Mouse (Mus musculus) layer of hippocampus, adult 8-10 months (tissue): Measurements from ENCODE around the gene Cib1. TPM values are rescaled to one million over a fixed set of nuclear protein-coding genes. Genes with fewer than 3 reads are reported as not detected.

Source experiments
- DNase-seq, 2 experiments: peaks; one replicate each; pipeline ENCODE4 v3.0.0; 2022; ENCODE audit warnings: low spot score in 2 of 2
- total RNA-seq, 4 experiments: library from RNA; stranded (reverse); gene quantifications; 2 replicates each; pipeline ENCODE4 v1.2.4; 2022

Gene Cib1
- total RNA-seq, 4 experiments from 2014 or later: 20.3 to 31.5 (median 25.9) TPM

DNA sequence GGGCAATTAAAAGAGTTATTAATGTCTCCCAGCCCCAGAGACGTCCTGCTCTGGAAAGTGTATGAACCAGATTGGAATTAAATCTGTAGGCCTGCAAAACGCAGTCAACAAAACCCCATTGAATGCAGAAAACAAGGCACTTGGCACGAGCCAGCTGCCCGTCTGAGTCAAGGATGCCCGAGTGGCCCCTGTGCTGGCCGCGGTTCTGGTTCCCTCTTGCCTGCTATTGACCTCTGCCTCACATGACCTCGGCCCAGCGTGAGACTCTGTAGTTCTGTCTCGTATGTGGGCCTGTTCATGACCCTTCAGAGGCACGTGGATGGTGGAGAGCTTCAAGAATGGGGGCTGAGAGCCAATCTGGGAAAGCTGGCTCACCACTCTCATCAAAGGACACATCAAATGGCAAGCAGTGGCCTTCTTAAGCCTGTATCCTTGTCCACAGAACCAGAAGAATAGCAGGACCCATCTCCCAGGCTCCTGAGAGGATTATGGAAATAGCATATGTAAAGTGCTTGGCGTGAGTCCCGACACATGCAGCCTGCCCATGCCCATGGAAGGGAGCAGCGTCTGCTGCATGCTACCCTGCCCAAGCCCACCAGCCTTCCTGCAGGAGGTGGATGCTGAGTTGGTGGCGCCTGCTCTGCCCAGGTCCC, 30.6 kb downstream of the Cib1 start:
- no peak for DNase-seq

DNA sequence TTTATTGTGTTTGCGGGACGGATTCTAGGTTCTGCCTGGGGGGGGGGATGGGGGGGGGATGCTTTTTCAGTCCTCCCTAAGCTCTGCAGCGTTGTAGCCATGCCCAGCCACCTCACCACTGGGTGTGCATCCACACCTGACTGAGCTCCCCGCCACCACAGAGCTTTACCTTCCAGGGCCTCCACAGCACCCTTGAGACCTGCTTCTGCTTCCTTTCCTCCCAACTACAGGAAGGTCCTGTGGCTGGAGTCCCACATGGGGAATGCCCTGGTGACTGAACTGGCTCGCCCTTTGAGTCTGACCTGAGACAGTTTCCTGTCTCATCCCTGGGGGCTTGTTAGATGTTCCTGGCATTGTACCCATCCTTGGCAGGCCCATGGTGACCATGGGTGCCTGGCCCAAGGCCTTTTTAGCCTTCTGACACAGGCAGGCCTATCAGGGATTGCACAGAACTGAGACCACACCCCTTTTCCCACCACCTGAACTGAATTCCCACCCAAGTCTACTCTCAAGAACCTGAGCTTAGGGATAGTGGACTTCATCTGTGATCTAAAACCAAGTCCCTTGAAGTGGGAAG, 31.6 kb downstream of the Cib1 start:
- DNase-seq: no peak

DNA sequence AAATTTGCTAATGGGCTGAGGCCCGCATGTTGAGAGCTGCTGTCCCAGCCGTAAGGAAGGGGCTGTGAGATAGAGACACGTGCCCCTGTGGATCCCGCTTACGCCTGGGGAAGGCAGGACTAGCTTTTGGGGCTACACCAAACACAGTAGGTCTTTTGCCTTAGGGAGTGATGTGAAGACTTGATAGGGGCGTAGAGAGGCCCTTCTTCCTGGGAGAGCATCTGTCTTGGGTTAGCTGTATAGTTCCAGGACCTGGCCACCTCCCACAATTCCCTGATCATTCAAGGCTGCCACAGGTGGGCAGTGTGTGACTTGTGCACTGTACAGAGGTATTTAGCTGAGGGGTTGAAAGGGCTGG, 32.0 kb downstream of the Cib1 start:
- no peak for DNase-seq

DNA sequence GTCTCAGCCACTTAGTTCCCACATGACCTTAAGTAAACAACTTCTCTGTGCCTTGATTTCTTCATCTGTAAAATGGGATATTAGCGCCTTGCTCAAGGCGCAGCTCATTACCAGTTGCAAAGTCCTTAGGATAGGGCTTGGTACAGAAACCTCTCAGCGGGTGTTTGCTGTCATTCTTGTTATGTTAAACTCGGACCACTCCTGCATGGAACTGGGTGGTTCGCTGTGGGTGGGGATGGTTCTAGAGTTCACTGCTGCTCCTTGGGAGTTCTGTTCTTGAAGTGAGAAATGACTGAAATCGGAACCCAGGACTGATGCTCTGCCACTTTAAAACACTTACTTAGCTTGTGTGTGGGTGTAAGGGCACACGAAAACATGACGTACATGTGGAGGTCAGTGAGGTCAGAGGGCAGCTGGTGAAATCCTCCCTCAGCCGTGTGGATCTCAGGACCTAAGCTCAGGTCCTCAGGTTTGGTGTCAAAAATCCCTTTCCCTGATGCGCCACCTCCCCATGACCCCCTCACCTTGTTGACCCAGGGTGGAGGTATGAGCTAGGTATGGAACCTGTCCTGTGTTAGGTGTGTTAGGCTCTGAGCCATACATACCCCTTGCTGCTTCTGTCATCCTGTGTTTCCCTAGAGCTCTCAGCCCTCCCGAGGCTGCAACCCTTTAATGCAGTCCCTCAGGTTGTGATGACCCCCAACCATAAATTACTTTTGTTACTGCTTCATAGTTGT, 32.6 kb downstream of the Cib1 start:
- no peak for DNase-seq

DNA sequence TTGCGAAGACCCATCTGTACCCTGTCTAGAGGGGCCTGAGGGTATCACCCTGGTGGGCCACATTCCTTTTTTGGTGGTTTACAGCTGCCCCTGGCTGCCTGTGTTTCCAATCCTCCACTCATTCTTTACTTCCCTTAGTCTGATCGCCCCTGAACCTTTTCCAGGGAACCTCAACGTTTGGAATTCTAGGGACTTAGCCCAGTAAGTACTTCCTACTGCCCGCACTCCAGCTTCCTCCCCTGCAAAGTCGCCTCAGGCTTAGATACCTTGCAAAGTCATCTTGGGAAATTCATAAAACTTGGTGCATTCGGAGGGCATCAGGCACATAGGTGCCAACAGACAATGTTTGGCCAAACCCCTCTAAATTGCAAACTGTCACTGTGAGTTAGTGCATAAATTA, 33.3 kb downstream of the Cib1 start:
- DNase-seq: no peak

DNA sequence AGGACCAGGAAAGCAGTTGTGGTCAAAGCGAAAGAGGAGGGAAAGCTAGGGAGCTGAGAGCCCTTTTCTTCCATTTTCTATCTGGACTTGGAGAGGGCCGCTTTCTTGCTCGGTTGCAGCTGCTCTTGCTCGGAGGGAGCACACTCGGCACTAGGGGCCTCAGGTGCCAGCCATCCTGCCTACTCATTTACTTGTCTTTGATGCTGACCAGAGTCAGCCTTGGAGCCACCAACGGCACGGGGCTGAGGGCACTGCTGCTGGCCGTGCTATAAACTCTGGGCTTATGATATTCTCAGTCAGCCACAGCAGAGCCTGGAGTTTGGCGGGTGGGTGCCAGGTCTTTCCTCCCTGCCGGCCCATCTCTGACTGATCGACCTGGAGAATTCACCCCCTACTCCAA, 33.8 kb downstream of the Cib1 start:
- no peak for DNase-seq

DNA sequence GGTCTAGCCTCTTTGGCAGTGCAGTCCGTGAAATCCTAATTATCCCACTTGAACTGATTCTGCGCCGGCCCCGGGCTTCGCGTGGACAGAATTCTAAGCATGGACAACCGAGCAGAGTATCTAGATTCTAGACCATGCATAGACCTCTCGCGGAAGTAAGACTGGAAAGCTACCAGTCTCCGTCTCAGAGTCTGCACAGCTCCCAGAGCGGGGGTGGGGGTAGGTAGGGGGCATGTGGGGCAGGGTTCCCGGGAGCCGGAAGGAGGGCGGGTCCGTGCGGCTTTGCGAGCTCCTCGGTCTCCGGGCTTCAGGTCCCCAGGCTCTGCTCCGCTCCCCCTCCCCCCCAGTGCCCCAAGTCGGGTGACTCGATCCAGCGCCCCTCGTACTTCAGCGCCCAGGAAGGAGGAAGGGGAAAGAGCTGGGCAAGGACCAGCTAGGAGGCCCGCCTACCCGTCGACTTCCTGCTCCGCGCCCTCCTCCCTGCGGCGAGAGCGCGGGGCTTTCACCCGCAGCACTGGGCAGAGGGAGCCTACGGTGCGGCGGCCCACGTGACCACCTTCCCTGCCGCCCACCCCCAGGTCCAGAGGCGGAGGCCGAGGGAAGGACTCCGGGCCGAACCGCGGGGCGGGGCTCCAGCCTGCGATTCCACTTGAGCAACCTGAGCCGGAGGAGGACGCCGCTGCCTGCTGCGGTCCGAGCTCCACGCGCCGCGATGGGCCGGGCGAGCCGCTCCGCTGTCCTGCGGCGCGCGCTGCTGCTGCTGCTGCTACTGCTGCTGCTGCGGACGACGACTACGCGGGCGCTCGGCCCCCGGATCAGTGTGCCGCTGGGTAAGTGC, 34.5 kb downstream of the Cib1 start:
- peak; percentile 71 to 73 for DNase-seq

DNA sequence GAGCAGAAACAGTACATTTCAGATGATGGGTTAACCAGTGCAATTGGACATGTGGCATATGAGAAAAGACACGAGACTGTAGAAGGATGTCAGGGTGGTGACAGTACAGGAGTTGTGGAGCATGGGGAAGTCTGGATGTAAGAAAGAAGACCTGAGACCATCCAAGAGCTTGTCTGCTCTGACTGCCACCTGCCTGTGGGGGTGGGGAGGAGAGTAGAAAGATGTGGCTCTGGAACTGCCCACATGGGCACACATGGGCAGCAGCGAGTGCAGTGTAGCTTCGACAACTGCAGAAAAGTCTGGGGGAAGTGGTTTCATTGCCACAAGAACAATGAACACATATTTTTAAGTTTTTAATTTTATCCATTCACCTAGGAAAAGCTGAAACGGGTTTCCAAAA, 35.2 kb downstream of the Cib1 start:
- no peak for DNase-seq

DNA sequence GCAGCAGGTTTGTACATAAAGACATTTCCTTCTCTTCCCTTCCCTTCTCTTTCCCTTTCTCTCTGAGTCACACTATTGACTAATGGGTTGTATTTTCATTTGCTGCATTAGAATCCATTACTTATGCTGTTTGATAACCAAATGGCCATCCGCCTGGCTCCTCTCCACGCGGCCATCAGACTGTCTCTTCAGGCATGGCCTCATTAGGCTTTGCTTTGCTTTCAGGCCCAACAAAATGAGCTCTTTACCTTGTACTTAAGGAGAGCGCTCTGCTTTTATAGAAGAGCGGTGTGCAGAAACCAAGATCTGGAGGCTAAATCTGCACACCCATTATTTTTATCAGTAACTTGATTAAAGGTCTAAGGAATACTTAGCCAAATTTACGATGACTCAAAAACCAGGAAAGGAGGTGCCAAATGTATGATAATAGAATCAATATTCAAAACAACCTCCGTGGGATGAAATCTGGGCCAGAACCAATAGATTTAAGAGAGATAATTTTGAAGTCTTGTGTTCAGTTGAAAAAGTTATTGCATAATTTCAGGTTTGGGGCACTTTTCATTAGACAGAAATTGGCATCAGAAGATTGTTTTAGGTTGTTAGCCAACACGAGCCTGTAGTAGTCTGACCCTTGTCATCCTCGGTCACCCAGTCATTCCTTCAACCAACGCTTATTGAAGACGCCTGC, 36.9 kb downstream of the Cib1 start:
- DNase-seq: no peak

DNA sequence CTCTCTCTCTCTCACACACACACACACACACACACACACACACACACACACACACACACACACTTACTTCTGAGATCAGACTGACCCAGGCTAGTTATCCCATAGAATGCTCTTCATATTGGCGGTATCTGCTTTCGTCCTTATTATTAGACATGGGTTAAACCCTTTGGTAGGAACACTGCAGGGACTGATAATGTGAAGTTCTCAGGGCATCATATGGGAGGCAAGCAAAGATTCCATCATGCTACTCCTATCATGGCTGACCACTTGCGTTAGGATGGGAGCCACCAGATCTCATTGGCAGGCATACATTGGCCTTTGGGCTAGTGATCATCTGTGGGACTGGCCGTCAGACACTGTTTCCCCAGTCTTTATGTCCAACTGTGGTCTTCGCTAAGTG, 37.5 kb downstream of the Cib1 start:
- DNase-seq: no peak

DNA sequence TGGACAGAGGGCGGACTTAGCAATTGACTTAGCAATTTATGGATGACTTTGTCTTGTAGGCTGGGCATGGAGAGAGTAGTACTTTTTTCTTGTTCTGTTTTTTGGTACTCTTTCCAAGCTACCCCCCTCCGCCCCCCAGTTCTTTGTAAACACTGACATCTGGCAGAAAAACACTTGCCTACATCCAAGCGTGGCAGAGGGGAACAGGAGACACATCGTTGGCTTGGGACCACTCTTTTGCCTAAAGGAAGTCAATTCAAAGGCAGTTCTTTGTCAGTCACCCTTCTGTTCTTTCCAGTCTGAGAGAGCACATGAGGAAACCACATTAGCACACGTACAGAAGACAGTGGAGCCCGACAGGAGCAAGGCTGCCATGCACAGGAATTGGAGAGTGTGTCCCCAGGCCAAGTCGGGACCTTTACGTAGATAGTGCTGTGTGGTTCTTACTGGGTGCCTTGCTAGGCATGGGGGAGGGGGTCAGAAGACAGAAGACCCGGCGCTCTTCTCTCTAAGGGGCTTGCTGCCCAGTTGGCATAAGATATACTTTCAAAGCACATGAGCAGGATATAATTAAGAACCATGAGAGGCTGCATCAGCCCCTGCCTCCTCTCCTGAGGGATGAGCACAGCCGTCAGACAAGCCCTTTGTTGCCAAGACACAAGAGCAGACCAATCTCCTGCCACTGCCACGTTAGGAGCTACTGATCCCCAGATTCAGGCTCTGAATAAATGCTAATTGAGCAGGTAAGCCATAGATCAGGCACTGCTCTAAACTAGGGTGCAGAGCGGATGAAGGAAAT, 38.5 kb downstream of the Cib1 start:
- DNase-seq: no peak

DNA sequence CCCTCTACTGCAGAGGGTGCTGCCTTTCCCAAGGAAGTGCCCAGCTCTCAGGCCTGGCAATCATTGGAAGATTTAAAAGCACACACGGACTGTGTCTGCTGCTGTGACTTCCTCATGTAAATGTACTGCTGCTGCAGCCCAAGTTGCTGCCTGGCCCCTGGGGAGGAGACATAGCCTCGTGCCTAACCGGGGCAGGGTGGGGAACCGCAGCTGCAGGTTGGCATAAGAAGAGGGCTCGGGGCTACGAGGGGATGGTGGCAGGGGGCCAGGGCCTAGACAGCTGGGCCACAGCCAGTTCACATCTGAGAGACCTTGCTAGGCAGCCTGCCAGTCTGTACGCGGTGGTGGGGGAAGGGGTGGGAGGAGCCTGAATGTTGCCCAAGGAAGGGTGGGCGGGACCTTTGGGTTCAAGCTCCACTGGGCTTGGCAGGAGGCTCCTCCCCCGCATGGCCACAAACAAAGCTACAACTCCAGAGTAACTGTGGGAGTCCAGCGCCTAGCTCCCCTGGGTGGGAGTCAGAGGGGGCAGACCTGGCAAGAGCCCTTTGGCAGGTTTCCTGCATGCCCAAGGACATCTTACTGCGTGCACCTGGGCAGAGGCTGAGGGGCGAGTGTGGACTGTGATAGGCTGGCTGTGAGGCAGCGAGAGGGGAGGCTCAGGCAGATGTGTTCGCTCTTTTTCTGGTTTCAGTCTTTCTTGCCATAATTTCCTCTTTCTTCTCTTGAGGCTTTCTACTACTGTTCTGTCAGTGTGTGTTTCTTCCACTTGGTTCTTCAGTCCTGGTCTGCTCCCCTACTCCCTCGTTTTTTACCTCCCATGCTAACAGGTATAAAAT, 40.2 kb downstream of the Cib1 start:
- DNase-seq: peak in 1 of 2 experiments; percentile 49

DNA sequence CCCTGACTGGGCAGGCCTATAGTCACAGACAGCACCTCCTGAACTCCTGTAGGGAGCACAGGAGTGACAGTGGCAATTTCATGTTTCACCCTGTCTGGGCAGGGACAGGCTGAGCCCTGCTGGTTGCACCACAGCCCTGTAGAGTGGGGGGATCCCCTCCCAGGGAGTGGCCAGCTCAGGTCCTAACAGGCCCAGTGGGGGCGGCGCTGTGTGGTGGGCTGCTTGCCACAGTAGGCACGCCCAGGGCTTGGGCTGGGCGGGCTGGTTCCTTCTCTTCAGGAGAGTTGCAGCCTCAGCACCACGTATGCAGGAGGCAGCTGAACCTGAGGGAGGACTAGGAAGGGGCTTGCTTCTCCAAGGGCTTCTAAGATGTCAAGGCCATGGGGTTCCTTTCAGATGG, 41.2 kb downstream of the Cib1 start:
- no peak for DNase-seq

DNA sequence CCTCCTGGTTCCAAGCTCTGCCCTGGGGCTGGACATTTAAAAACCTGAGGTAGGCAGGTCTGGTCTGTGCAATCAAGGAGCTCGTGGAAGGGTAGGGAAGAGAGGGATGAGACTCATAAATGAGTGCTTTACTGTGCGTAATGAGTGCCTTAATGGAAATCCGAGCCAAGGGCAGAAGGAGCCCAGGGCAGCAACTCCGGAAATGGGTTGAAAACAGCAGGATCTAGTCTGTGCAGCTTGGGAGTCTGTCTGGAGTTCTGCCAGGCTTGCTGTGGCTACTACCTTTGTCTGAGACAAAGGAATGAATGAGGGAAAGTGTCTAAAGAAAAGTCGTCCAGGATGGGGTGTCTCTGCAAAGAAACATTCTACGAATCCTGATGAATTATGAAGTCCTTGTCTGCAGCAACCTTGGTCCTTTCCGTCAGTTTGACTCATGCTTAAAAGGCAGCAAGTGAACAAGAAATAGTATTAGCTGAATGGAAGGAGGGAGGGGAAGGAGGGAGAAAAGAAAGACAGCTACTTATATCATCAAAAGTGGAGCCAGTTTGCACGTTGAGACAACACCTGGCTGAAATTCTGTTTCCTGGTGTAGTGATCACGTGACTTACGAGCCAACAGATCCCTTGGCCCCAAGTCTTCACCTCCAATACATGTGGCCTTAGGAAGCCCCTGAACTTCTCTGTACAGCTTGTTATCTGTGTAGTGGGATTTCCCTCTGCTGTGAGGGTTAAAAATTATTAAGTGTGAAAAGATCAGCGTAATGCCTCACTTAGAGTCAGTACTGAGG, 43.3 kb downstream of the Cib1 start:
- no peak for DNase-seq

DNA sequence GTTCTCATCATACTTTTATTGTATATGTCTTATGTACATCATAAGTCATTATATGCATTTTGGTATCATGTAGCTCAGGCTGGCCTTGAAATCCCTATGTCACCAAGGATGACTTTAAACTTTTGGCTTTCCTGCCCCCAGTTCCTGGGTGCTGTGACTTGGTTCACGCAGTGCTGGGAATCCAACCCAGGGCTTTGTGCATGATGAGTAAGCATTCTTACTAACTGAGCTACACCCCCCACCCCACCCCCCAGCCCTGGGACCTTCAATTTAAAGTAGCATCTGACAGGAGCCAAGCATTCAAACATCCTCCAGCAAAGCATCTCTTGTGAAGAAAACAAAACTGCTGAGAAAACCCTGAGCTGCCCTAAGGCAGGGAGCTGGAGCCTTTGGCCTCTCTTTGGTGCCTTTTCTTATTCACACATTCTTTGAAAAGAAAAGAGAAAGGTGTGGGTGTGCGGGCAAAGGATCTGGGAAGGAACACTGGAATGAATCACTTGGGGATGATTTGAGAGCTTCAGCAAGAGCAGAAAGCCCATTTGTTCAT, 44.0 kb downstream of the Cib1 start:
- DNase-seq: no peak

DNA sequence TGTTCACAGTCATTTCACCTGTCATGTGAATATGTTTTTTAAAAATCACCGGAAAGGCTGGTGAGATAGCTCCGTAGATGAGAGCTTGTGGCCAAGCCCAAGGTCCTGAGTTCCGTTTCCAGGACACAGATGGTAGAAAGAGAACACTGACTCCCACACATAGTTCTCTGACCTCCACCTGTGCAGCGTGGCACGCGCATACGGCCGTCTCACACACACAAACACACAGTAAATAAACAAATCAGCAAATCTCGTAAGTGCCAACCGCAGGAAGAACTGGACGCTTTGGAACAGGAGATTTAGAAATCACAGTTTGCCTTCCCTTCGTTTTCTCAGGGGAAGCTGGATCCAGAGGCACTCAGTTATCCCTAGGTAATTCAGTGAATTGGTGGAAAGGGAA, 45.1 kb downstream of the Cib1 start:
- no peak for DNase-seq

DNA sequence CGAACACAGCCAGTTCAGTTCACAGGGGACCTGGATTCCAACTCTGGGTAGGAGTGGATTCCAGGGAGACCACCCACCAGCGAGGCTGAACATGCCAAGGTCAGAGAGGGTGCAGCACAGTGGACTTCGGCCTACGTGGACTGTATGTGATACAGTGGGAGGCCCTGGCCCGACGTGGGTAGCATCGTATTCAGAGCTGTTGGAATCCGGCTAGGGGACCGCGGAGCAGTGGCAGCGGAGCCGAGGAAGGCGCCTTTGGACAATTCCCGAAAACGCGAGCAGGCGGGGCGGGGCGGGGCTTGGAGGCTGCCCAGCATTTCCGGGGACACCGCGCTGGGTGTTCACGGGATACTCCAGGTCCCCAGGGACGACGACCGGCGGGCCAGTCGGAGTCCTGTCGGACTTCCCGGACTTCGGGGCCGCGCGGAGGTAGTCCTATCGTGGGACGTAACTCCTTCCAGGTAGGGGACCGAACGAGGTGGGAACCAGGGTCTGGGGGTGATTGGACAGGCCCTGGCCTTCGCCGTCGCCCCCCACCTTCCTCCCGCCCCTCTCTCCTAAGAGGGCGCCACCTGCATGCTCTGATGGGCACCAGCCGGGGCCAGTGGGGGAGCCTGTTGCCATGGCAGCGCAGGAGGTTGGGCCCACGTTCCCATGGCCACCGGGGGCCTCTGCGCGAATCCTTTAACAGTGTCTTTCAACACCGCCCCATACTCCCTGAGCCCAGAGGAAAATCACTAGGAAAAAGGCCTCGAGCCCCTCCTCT, 45.9 kb downstream of the Cib1 start, which contains the start of gene Sema4b:
TSS of gene Sema4b (plus strand) at position 311 of the 766 bp plus-strand sequence.
- DNase-seq: peak; percentile 95

DNA sequence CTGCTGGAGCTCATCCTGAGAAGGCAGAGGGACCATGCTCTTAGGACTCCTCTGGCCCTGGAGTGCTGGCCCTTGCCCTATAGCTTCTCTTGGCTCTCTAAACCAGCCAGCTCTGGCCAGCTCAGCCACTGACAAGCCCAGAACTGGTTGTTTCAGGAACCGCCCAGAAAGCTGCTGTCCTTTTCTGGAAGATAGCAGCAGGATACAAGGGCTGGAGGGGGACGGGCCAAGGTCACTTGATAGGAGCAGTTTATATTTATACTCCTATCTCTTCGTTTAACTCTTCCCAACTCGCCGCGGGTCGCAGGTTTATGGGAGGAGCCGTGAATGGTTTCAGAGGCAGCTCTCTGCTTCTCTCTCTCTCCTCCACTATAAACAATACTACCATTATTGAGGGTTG, 46.6 kb downstream of the Cib1 start:
- no peak for DNase-seq
